Mouse (Mus musculus): ENCODE measurements at regions not wholly inside any gene's neighbourhood (a gene's known extent, or its start where the extent isn't known, plus 50 kb on each side); places are given as distances from the start of the nearest gene placed in this dataset.

DNA sequence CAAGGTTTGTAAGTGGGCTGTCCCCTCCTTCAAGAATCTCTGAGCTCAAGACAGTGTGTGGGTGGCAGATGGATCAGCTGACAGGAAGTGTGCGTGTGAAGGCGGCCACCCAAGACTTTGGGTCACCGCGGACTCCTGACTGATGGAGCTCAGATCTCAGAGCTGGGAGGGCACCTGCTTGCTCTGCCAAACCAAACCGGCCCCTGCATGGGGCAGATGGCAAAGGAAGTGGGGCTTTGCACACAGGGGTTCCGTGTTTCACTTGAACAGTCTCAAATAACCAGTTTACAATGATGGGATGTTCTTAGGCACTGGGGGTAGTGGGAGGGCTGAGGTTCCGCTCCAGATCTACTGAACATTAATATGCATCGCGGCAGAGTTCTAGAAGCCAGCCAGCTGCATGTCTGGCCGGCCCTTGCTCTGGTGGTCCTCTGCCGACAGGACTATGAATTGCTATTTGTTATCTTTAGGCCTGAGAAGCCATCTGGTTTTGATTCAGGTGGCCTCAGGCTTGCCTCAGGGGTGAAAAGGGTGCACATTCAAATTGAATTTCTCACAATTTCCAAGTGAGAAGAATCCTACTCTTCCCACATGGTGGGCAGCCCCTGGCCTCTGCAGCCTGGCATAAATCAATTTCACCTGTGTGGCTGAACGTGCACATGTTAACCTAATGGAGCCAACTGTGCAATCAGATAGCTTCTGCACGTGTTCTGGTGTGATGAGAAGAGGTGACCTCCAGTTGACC is 172.0 kb downstream of the Mylk4 start:
- TF ChIP-seq CTCF (conservative IDR thresholded peaks at IDR 0.05; ENCODE audit: insufficient read depth, insufficient read length, low read depth, low read length) = no peak
- TF ChIP-seq POLR2A (IDR thresholded peaks at IDR 0.05; ENCODE audit: low read depth, low read length) = no peak

Data from kidney, adult 2 months (tissue).